Mouse (Mus musculus) heart, adult 11 months (tissue): ENCODE results near the gene Ifitm2.

ENCODE experiments used
- DNase-seq: peaks from one replicate; pipeline ENCODE4 v3.0.0; 2022

The Ifitm2 gene

DNA sequence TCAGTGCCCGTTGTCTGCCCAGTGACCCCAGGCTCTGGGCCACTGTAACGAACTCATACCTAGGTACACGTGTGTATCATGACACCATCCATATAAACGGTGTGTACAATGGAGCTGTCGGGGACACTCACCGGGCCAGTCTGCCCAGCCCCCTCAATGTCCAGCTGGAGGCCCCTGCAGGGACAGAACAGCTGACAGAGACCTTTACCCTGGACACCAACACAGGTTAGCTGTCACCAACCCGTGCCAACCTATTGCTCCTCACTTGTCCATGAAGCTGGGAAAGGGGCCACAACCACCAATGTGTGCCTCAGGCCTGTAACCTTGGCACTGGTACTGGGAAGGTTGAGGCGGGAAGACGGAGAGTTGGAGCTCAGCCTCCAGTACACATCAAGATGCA, 13.4 kb downstream of the Ifitm2 start:
- DNase-seq = peak; percentile 95

DNA sequence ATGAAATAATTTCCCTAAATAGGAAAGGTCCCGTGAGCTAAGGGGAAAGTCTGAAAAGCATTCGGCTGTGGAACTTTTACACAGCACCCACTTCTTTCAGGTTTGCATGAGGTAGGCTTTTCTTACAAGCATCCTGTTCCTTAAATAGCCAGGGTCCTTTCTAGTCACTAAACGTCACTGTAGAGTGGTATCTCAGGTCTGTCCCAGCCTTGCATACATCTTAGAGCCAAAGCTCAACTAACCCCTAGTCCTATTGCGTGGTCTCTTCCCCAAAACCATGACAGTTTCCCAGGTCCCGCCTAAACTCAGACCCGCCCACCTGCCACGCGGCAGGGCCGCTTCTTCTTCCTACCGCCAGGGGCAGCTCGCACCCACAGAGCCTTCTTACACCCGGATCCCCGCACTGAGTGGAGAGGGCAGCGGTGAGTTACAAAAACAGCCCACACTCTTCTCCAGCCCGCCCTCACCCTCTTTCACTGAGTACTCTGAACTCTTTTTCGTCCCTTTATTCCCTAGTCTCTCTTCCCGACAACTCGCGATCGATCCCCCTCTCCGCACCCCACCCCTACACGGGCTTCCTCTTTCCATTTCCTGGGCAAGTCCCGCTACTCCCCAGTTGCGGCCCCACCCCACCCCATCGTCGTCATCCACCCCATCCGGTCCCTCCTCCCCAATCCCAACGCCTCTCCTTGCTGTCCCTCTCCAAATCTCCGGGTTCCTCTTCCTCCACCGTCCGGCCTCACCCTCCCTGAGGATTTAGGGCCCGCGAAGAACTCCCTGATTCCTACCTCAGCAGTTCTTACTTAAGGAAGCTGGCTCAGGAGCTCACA, 14.3 kb downstream of the Ifitm2 start, which contains the start of gene Pgghg:
Pgghg (plus strand) TSS at position 170 of the 830 bp plus-strand sequence.
- peak; percentile 100 for DNase-seq

DNA sequence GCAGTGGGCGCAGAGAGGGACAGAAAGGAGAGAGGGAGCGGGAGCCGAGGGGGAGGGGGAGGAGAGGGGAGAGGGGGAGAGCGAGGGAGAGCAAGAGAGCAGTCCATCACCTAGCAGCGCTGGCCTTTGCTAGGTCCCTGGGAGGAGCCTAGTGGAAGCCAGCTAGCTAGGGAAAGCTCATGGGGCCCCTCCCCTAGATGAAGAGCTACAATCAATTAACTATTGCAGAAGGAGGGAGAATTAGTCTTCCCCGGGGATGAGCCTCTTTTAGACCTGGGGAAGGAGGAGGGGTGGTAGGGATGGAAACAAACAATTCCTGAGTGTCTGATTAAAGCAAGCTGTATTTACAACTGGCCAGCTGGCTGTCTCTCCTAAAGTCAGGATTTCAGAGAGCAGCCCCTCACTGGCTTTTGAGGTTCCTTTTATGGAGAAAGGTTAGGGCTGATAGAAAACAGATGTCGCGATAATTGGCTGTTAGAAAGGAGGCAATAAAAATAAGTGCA, 16.1 kb downstream of the Ifitm2 start:
- DNase-seq = peak; percentile 95

DNA sequence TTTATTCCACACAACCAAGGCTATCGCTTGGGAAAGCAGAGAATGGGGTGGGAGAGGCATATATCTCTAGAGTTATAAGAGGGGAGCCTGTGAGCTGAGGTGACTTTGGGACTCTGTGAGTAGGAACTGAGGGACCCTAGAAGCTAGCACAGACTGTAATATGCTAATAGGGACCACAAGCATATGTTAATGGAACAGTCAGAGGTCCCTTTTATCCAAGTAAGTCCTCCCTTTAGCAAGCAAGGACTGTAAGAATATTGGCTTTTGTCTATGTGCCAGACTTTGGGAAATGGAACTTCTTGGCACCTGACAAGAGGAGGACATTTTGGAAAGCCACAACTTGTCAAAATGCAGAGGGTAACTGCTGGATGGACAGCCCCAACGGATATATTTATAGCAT, 16.9 kb downstream of the Ifitm2 start:
- no peak for DNase-seq

DNA sequence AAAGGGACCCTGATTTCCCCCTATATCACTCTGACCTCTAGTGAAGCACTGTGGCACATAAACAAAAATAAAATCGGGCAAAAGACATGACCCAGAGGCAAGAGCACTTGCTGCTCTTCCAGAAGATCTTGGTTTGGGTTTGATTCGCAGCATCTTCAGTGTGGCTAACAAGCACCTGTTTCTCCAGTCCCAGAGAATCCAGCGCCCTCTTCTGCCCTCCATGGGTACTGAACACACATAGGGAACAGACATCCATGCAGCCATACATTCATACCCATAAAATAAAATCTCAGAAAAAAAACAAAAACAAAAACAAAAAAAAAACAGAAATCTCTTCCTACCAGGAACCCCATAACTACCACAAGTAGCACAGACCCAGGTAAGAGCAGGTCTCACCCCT, 17.4 kb downstream of the Ifitm2 start:
- DNase-seq = no peak

DNA sequence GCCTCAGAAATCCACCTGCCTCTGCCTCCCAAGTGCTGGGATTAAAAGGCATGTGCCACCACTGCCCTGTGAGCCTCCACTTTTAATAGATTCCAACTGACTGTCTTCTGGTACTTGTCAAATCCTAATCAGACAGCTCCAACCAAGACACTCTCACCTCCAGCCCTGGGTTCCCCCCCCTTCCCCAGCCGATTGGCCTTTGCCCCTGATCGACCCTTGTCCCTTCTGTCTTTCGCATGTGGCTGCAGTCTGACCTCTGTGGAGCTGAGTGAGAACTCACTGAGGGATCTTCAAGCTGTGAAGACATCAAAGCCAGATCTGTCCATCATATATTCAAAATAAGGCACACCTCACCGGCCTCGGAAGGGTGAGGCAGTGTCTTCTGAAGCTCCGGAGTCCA, 28.6 kb downstream of the Ifitm2 start:
- no peak for DNase-seq

DNA sequence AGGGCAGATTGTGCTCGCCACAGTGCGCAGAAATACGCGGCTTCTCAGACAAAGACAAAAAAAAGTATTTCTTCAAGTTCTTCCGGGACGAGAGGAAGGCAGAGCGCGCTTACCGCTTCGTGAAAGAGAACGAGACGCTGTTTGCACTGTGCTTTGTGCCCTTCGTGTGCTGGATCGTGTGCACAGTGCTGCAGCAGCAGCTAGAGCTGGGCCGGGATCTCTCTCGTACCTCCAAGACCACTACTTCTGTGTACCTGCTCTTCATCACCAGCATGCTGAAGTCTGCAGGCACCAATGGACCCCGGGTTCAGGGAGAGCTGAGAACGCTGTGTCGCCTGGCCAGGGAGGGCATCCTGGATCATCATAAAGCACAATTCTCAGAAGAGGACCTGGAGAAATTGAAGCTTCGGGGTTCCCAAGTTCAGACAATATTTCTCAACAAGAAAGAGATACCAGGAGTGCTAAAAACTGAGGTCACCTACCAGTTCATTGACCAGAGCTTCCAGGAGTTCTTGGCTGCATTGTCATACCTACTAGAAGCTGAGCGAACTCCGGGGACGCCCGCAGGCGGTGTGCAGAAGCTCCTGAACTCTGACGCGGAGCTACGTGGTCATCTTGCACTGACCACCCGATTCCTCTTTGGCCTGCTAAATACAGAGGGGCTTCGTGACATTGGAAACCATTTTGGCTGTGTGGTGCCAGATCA, 32.6 kb downstream of the Ifitm2 start:
- no peak for DNase-seq

DNA sequence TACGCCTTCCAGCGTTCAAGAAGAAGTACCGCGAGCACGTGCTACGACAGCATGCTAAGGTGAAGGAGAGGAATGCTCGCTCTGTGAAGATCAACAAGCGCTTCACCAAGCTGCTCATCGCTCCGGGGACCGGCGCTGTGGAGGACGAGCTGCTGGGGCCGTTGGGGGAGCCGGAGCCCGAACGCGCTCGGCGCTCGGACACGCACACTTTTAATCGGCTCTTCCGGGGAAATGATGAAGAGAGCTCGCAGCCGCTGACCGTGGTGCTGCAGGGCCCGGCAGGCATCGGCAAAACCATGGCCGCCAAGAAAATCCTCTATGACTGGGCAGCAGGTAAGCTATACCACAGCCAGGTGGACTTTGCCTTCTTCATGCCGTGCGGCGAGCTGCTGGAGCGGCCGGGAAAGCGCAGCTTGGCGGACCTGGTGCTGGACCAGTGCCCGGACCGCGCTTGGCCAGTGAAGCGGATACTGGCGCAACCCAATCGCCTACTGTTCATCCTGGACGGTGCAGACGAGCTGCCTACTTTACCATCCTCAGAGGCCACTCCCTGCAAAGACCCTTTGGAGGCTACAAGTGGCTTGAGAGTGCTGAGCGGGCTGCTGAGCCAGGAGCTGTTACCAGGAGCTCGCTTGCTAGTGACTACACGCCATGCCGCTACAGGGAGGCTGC, 33.3 kb downstream of the Ifitm2 start:
- no peak for DNase-seq

DNA sequence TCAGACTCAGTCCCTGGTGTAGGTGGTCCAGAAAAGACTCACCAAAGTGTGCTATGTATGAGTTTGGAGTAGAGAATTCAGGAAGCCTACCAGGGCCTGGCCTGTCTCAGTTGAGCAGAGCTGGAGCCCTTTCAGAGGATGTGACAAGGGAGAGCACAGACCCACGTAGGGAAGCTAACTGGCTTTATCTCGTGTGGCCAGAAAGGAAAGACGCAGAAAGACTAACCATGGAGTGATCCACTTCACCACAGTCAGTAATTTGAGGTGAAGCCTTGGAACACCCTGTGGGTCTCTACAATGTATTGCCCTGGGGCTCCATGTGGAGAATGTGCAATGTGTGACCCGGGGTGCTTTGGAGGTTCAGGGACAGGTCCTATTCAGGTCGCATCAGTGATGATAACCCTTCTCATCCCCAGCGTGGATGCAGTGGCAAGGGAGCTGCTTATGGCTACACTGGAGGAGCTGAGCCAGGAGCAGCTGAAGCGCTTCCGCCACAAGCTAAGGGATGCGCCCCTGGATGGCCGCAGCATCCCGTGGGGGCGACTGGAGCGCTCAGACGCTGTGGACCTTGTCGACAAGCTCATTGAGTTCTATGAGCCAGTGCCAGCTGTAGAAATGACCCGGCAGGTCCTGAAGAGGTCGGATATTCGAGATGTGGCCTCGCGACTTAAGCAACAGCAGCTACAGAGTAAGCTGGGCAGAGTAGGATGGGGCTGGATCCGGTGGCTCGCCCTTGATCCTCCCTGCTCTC, 34.4 kb downstream of the Ifitm2 start:
- no peak for DNase-seq

DNA sequence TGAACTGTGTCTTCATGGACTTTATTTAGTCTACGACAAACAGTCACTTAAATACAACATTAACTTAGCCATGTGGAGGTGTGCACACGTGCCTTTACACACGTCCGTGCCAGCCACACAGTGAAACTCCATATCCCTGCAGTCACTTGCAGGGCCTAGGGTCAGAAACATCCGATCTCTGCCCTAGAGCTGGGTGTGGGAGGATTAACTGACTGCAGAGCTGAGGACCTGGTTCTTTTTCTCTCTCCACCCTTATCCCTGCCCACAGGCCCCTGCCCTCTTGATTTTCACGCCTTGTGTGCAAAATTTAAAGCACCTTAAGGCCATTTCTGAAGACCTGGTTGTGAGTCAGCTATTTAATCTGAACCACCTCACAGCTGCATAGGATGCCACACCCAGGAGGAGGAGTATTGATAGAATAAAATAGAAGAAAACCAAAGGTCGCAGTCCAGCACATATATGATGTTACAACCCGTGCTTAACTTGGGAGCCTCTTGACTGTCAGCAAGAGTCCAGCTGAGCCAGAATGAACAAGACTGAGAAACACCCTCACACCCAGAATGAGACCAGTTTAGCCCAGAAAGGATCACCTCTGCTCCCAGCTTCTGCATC, 35.3 kb downstream of the Ifitm2 start, which contains the start of gene Nlrp6:
Nlrp6 (plus strand) TSS at position 485 of the 612 bp plus-strand sequence.
- no peak for DNase-seq

DNA sequence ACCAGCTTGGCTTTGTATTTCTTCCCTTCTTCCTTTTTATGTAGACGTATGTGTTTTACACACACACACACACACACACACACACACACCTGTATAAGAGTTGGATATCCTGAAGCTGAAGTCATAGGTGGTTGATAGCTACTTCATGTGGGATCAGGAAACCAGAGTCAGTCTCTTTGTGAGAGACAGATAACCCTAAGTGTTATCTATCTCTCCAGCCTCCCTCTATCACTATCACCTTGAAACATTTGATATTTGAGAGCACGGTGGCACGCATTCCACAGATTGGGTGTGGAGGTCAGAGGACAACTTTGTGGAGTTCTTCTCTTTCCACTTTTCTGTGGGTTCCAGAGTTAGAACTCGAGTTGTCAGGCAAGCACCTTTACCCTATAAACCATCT, 35.9 kb downstream of the Ifitm2 start:
- no peak for DNase-seq

DNA sequence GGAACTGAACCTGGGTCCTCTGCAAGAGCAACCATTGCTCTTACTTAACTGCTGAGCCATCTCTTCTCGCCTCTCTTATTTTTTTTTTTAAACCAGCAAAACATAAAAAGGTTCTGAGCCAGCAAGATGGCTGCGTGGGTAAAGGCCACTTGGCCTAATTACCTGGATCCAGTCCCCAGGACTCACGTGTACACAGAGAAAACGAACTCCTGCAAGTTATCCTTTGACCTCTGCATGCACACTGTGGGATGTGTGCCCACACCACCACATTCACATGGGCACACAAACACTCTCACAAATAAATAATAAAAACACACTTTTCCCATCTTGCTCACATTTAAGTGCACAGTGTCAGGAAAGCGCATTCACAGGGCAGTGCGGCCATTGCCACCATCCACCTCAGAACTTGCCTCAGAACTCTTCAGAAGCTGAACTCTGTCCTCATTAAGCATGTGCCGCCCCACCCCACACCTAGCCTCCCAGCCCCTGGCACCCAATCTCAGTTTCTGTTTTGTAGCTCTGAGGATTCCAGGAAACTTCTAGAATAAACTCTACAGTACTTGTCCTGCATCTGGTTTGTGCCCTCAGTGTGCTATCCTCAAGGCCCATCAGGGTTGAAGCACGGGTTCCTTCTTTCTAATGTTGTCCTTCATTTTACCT, 41.6 kb downstream of the Ifitm2 start:
- DNase-seq = no peak

DNA sequence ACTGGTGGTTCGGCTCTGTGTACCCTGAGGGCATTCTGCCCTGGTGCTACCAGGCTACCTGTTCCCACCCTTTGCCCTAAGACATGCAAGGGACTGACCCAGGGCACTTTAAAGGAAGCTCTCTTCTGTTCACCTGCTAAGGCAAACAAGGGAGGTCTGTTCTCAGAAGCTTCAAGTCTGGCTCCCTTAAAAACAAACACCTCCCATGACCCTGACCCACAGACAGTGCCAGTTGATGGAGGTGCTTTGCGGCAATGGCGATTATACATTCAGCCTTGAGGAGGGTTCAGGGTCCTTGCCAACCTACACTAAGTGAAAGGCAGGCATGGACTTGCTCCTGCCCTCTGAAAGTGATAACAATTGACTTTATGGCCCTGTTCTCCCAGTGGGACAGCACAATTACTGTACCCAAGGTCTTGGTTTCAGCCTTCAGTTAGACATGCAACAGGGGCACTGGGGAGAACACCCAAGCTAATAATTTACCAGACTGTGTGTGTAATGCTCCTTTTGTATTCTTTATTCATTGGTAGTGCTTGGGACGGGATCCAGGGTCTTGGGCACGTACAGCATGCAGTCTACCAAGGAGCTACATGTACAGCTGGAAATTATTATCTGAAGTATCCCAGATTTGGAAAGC, 42.8 kb downstream of the Ifitm2 start:
- no peak for DNase-seq

DNA sequence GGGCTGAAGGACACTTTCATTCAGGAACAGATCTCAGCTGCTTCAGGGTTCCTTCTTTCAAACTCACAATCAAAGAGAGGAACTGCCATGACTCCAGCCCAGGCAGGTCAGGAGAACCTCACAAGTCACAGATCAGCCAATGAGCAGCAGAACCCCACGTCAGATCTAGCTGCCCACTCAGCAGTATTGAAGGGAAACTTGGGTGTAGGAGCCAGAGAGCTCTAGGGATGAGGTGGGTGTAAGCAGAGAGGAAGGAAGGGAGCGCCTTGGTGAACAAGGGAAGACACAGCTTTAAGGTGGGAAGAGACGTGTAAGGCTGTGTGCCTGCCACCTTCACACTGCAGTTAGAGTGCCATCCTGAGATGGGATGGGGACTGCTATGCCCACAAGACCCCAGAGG, 43.5 kb downstream of the Ifitm2 start:
- DNase-seq = no peak

DNA sequence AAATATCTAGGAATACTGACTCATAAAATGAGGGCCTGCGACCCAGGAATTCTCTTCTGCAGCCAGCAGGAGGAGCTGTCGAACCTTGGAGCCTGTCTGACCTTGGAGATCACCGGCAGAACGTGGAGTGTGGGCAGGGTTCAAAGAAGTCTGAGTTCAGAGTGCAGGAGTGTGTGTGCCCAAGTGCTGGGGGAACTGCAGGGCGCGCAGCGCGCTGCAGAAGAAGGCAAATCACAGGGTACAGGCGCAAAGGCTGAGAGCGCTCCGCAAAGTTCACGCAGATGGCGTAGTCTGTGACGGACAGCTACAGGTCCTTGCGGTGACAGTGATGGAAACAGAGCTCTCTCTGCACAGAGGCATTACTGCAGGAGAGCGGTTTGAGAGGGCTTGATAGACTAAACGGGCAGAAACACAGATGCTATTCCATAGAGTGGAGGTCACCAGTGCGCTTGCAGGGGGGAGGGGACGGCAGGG, 47.1 kb downstream of the Ifitm2 start:
- peak; percentile 97 for DNase-seq

DNA sequence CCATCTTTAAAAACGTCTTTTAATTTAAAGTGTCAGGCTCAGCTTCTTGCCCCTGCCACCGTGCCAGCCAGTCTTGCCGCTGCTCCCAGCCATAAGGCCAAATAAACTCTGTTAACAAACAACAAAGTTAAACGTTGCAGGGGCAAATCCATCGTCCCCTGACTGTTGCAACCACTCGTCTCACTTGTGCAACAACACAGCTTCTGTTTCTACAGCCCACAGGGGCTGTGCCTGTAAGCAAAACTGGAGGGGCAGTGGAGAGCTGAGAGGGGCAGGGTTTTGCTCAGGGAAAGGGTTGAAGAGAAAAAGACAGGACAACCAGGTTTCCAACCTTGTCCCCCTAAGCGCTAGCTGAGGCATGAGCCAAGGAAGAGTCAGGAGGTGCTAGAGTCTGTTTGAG, 47.6 kb downstream of the Ifitm2 start:
- DNase-seq = no peak

DNA sequence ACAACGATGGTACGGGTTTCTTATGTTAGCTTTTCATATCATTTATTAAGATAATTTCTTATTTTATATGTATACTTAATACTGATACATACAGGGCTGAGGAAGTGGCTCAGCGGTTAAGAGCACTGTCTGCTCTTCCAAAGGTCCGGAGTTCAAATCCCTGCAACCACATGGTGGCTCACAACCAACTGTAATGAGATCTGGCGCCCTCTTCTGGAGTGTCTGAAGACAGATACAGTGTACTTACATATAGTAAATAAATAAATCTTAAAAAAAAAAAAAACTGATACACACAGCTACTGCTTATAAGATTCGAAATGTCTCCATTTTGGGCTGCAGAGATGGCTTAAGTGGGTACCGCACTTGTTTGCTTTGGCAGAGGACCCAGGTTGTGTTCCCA, 48.1 kb downstream of the Ifitm2 start:
- no peak for DNase-seq

DNA sequence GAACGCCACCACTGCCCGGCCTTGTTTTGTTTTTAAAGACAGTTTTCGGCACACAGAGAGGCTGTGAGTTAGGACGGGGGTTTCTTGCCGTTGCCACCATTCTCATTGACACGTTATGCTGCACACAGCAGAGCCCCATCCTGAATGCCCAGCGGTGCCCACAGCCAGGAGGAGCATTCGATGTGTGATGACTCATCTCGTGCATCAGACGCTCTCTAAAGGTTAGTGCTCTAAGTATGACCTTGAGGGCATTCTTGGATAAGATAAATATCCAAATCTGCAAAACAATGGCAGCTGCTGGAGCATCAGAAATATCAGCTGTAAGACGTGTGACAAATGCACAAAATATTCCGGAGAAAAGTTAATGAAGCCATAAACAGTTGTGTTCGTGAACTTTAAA, 48.7 kb downstream of the Ifitm2 start:
- no peak for DNase-seq

DNA sequence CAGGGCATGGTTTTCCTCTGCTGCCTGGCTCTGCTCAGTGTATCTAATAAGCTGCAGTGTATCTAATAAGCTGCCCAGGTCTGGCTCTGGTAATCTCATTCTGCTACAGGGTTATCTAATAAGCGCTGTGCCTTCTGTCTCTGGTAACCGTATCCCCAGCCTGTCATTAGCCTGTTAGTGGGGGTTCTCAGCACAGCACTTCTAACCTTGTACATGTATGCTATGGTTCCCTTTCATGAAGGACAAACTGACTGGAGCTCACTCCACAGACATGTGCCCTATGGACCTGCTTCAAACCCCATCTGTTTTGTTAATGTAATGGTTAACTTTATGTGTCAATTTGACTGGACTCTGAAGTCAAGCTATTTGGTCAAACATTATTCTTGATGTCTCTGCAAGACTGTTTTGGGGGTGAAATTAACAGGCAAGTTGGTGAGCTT, 50.1 kb downstream of the Ifitm2 start:
- DNase-seq = no peak
